Mouse (Mus musculus) adrenal gland, postnatal 25 days (tissue): ENCODE data around the gene Tars2. TPM values are rescaled to one million over a fixed set of nuclear protein-coding genes. Genes with fewer than 3 reads are reported as not detected.
"Not testable (repeated sequence)": the region's sequence is repeated elsewhere in the genome, so short reads cannot be mapped to it uniquely, and the experiment has no call there.

ENCODE experiments used
- DNase-seq: peaks from one replicate; pipeline ENCODE4 v3.0.0; 2021; ENCODE audit warnings: mixed read lengths
- microRNA-seq, 2 experiments: library from miRNA; unstranded; fragments of <30 nt; microRNA quantifications; one replicate each; pipeline ENCODE4 v1.2.0; 2021
- total RNA-seq: library from RNA; stranded (reverse); gene quantifications from 2 replicates; pipeline ENCODE4 v1.2.3, GENCODE M21; 2021

Gene Tars2
- total RNA-seq, 1 experiment from 2014 or later = 58.8 TPM

DNA sequence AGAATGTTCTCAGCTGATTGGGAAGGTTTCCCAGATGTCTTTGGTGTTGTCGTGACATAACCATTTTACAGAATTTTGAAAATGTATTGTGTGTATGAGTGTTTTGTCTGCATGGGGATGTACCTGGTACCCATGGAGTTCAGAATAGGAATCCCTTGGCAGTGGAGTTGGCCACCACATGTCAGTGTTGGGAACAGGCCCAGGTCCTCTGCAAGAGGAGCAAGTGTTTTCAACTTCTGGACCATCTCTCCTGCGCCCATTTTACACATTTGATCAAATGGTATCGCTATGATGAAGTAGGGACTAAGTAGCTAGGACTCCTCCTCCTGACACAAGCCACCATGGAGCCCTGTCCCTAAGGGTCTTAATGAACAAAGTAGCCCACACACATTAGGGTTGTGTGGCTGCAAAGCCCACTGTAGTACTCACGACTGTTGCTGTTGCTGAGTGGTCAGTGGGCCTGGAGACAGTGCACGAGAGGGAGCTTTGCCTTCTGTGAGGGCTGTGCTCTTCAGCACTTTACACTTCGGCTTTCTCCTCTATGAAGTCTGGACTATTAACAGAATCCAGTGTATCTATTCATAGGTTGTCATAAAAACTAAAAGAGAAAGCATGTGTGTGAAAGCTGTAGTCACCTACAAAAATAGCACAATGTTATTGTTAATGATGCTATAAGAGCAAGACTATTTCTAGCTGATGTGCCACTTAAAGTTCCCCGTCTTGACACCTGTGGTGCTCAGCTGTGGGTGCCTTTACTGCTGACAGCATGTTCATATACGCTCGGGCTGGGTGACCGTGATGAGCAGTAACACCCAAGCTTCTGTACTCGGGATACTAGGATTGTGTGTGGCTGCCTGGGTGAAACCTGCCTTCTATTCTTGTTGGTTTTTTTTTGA, 65.0 kb downstream of the Tars2 start:
- DNase-seq = no peak

DNA sequence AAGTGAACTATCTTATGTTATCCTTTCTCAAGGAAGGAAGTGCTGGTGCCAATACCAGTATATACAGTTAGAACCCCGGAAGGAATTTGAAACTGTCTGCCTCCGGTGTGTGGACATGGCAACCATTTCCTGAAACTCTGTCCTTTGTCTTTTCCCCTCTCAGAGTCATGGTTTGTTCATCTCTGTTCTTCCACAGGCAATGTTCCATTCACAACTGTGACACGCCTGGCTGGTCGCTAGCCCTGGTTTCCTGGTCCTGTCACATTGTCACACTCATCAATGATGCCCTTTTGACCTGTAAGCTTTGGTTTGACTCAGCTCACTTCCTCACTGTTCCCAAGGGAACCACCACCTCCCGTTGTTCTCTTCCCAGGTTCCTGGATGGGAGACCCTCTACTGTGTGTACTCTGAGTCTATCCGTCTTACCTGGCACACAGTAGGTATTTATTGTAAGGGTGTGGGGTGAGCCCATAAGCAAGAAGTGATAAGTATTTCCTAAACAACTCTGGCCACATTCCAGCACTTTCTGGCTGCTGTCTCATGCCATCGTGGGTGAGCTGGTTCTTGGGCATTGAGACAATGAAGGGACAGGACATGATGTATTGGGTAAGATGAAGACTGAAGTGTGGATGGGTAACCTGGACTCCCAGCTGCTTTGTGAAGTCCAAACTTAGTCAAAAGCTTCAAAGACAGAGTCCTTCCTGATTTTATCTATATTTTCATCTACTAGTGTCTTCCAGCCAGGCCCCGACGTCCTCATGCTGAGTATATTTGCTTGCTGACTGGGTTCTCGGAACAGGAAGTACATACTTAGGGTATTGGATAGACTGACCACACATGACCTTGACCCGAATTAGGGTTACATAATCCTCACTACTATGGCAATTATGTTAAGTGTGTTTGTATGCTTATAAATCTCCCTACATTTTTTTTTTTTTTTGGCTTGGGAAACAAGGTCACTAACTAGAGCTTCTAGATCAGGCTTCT, 65.9 kb downstream of the Tars2 start:
- DNase-seq = no peak

- no peak for DNase-seq
Observed at GRCm38 (mm10) chr3:95692677-95693076, 67.3 kb downstream of the Tars2 start.

DNA sequence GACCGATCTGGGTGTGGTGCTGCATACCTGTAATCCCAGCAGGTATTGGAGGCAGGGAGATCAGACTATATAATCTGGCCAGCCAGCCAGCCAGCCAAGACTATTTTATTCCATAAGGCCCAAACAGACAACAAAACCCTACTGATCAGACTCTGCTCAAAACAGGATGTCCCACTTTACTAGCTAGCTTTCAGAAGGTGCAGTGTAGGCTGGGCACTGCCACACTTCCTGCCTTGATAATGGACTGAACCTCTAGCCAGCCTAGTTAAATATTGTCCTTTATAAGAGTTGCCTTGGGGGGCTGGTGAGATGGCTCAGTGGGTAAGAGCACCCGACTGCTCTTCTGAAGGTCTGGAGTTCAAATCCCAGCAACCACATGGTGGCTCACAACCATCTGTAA, 69.5 kb downstream of the Tars2 start:
- DNase-seq = not testable (repeated sequence)

Small RNAs within 50 kb of the gene (microRNA-seq; reads per million reads assigned to microRNA genes)
- 0 reads per million in 2 experiments for gene Mir7014

Other genes with a start within 250 kb of the Tars2 start
- gene Ctss, start 233.4 kb downstream of the Tars2 start, total RNA-seq = 14.1 and 20.2 TPM in 2 replicates
- not detected in 2 replicates for gene Hormad1, start 200.5 kb downstream of the Tars2 start, total RNA-seq
- 38.2 and 49.1 TPM in 2 replicates for gene Golph3l, start 171.3 kb downstream of the Tars2 start, total RNA-seq
- 86.4 and 93.1 TPM in 2 replicates for gene Ensa, start 135.2 kb downstream of the Tars2 start, total RNA-seq
- gene Mcl1, start 101.4 kb downstream of the Tars2 start, total RNA-seq = 165 and 167 TPM in 2 replicates
- 5.6 and 6.1 TPM in 2 replicates for gene Adamtsl4, start 72.3 kb downstream of the Tars2 start, total RNA-seq
- 306 and 318 TPM in 2 replicates for gene Ecm1, start 20.6 kb downstream of the Tars2 start, total RNA-seq
- gene Rprd2, start 58.7 kb upstream of the Tars2 start, total RNA-seq = 53.4 and 54.9 TPM in 2 replicates
- gene Prpf3, start 95.7 kb upstream of the Tars2 start, total RNA-seq = 32.3 and 32.7 TPM in 2 replicates
- 272 and 279 TPM in 2 replicates for gene Mrps21, start 111.3 kb upstream of the Tars2 start, total RNA-seq
- gene Ciart, start 122.0 kb upstream of the Tars2 start, total RNA-seq = 7.9 and 8.3 TPM in 2 replicates
- 9.3 and 10.3 TPM in 2 replicates for gene BC028528, start 131.8 kb upstream of the Tars2 start, total RNA-seq
- 93.3 and 145 TPM in 2 replicates for gene Aph1a, start 133.8 kb upstream of the Tars2 start, total RNA-seq
- 2.7 and 5.7 TPM in 2 replicates for gene Car14, start 144.5 kb upstream of the Tars2 start, total RNA-seq
- 77.8 and 94.0 TPM in 2 replicates for gene Anp32e, start 169.0 kb upstream of the Tars2 start, total RNA-seq
- 18.6 and 25.1 TPM in 2 replicates for gene Plekho1, start 235.8 kb upstream of the Tars2 start, total RNA-seq